Comparison of ENCODE assay signal across 17 mouse cellular contexts in genomic region chr4:111019376-111019775, GRCm38 (mm10).
DNase-seq lines count a peak whose midpoint lies in the region; ATAC-seq lines count a peak whose summit lies in the region.
"Had no signal": no experiment of that assay in that cellular context is flagged by ENCODE, and none has a peak within 500 bp of the region (broad histone marks: within the 10 kb centered on the region; RNA-seq: fewer than 3 reads in every experiment).

No protein-coding gene starts in this region.

- ATAC-seq in granulocyte monocyte progenitor cell, adult 5-6 weeks (replicated peaks; ENCODE audit: poor library complexity, severe bottlenecking) = no peak
- ATAC-seq: forebrain, embryonic 15.5 days; intestine, embryonic 15.5 days; lung, postnatal 0 days; midbrain, embryonic 13.5 days had no signal

- intact Hi-C loops in left cerebral cortex, postnatal 14 days (cut with DNase I) = no loop called here

- peak; percentile 32 to 56 for DNase-seq in right cerebral cortex, adult 2 months (ENCODE audit: low spot score in 2 of 2)
- DNase-seq in right cerebral cortex, postnatal 4 days = no peak
- DNase-seq in layer of hippocampus, adult 9-10 months (ENCODE audit: low spot score) = peak; percentile 13
- peak; percentile 41 to 82 for DNase-seq in left cerebral cortex, postnatal 14 days (ENCODE audit: low spot score in 2 of 2)
- no peak for DNase-seq in ovary, postnatal 10 days (ENCODE audit: low spot score)
- DNase-seq in adrenal gland, postnatal 14 days = no peak
- DNase-seq: adrenal gland, adult 2 months; cerebellum, postnatal 10 days; gastrocnemius, adult 2 months; heart, adult 11 months; heart, postnatal 14 days; thymus, postnatal 36 days had no signal

Comparison
In these comparisons a context has a peak if more than half of its experiments do, and no peak if none do; other contexts are left out.
1. DNase-seq: peak in right cerebral cortex, adult 2 months (2 of 2), layer of hippocampus, adult 9-10 months (single experiment) and left cerebral cortex, postnatal 14 days (2 of 2); none in right cerebral cortex, postnatal 4 days (single experiment), ovary, postnatal 10 days (single experiment) and adrenal gland, postnatal 14 days (single experiment).